Mouse (Mus musculus): ENCODE results near the gene Plscr5.
"Not testable (repeated sequence)": the region's sequence is repeated elsewhere in the genome, so short reads cannot be mapped to it uniquely, and the experiment has no call there.

Gene Plscr5

GRCm38 (mm10) chr9:92192636-92193035 is at the start of gene Plscr5:
TSS of gene Plscr5 (plus strand) at chr9:92192936.
- DNase-seq (ENCODE audit: low read depth), result not testable (repeated sequence)

GRCm38 (mm10) chr9:92147555-92148248 is 45.0 kb upstream of the Plscr5 start:
- peak; percentile 33 for DNase-seq (ENCODE audit: low read depth)

DNA sequence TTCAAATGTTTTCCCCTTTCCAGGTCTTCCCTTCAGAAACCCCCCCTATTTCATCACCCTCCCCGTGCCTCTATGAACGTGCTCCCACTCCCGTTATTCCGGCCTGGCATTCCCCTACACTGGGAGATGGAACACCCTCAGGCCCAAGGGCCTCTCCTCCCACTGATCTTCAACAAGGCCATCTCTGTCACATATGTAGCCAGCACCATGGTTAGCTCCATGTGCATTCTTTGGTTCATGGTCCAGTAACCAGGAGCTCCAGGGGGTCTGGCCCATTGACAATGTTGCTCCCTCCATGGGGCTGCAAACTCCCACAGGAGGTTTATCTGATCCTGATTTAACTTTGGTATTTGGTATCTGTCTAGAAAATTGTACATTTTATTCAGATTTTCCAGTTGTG is 30.5 kb upstream of the Plscr5 start:
- DNase-seq (ENCODE audit: low read depth), result no peak

DNA sequence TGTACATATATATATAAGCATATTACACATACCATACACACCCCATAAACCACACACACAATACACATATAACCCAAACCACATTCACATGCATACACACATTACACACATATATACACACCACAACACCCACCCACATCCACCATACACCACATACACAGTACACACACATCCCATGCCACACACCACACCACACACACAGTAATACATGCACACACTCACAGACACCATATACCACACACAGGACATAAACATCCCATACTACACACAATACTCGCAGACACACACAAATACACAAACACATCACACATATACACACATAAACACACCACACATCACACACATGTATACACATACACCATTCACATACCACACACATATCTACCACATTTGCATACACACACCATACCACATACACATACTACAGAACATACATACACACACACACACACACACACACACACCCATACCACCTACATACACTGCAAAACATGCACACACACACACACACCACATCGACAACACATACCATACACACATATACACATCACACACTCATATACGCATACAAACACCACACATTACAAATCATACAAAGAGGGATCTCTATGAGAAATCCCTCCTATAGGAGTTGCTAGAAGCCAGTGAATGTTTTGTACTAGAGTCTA is 19.3 kb upstream of the Plscr5 start:
- DNase-seq (ENCODE audit: low read depth), result no peak

- DNase-seq (ENCODE audit: low read depth), result no peak
These were observed 18.3 kb upstream of the Plscr5 start for GRCm38 (mm10) chr9:92174176-92175075.

DNA sequence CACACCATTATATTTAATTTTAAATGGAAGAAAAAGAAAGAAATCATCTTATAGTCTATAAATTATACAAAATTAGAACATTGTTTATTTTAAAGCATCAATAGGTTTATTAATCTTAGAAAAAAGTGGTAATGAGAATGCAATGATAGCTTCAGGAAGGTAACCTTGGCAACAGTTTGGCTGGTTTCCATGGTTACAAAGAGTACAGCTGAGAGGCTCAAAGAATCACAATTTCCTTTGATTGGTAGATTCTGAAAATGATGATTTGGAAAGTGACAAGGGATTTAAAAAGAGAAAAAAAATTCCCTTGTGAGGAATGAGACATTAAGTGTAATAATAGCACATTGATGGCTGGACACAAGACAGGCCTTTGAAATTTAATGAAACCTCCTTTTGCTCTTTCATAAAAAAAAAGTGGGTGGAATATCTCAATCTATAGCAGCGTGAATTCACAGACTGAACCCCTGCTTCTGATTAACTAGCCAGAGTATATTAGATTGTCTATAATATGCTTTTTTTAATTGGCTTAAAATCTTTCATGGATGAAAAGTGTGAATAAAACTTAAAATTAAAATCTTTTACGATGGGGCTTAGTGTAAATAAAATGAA is 13.8 kb upstream of the Plscr5 start:
- no peak for DNase-seq (ENCODE audit: low read depth)

- DNase-seq (ENCODE audit: low read depth), result no peak
These were observed 1.4 kb upstream of the Plscr5 start for GRCm38 (mm10) chr9:92191295-92191694.

- no peak for DNase-seq (ENCODE audit: low read depth)
These were observed 5.7 kb downstream of the Plscr5 start for GRCm38 (mm10) chr9:92198408-92198807.

GRCm38 (mm10) chr9:92199564-92199963 is 6.8 kb downstream of the Plscr5 start:
- DNase-seq (ENCODE audit: low read depth), result no peak

- DNase-seq (ENCODE audit: low read depth), result no peak
These were observed 11.7 kb downstream of the Plscr5 start for GRCm38 (mm10) chr9:92204397-92204796.

- peak; percentile 49 for DNase-seq (ENCODE audit: low read depth)
These were observed 14.6 kb downstream of the Plscr5 start for GRCm38 (mm10) chr9:92207307-92207706.

GRCm38 (mm10) chr9:92207757-92208156 is 15.0 kb downstream of the Plscr5 start:
- no peak for DNase-seq (ENCODE audit: low read depth)

- DNase-seq (ENCODE audit: low read depth), result no peak
These were observed 17.1 kb downstream of the Plscr5 start for GRCm38 (mm10) chr9:92209850-92210249.

GRCm38 (mm10) chr9:92210386-92210967 is 17.7 kb downstream of the Plscr5 start:
- no peak for DNase-seq (ENCODE audit: low read depth)

- DNase-seq (ENCODE audit: low read depth), result no peak
These were observed 18.3 kb downstream of the Plscr5 start for GRCm38 (mm10) chr9:92211048-92211447.

GRCm38 (mm10) chr9:92217484-92217883 is 24.7 kb downstream of the Plscr5 start:
- peak; percentile 21 for DNase-seq (ENCODE audit: low read depth)

GRCm38 (mm10) chr9:92217896-92218295 is 25.2 kb downstream of the Plscr5 start:
- DNase-seq (ENCODE audit: low read depth), result no peak

DNA sequence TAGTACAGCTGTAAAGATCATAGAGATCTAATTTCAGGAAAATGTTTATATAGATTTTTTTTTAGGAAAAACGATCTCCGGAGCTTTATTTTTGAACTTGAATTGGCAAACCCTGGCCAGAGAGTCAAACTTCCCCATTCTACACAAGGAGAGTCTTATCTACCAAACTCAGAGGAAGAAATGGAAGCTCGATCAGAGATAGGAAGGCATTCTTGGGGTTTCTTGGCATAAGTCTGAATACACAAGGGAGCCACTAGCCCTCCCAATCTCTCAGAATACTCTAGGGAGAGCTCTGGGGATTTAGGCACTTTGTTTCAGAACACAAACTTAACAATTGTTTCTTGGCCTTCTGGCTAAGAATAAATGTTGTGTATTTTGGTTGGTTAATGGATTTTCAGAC is 27.4 kb downstream of the Plscr5 start:
- no peak for DNase-seq (ENCODE audit: low read depth)

- no peak for DNase-seq (ENCODE audit: low read depth)
These were observed 28.7 kb downstream of the Plscr5 start for GRCm38 (mm10) chr9:92221480-92221879.

DNA sequence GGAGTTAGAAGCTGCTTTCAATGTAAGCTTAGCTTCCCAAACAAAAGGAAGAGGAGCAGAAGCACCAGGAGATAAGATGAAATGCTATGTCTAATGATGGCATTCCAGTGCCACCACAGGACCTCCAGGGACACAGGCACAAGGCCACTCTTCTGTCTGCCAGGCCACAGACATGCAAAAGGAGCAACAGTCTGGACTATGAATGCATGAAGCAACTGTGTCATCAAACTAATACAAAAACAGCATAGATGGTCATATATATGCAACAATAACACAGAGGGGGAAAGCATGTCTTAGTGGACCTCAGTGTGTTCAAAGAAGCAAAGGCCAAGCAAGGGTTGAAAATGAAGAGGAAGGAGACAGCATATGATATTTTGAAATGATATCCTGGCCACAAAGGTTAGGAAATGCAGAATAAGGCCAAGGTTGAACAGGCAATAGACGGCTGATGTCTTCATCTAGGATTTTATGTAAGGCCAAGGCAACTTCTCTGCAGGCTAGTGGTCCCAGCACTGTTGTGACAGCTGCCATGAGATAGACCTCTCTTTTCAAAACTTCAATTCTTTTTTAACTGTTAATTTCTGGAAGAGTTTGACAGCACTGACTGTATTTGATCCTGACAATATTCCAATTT is 32.0 kb downstream of the Plscr5 start:
- no peak for DNase-seq (ENCODE audit: low read depth)

DNA sequence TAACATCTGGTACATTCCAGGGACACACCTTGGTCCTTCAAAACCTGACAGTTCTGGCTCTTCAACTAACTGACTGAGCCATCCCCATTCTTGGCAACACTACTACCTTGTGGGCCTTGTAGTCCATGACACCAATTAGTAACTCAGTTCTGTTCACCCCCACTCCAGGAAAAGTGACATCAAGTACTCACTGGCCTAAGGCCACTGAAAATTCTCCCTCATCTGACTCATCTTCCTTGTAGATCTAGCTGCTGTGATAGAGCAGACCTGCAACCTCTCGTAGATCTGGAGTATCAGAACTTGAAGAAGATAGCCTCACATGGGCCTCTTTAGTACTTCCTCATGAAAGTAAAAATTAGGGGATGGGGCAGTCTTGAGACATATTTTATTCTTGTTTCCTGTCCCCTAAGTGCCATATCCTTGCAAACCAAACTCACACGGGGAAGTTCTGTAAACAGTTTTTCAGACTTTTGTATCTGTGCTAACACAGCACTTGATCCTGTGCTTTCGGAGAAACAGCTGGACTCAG is 33.5 kb downstream of the Plscr5 start:
- no peak for DNase-seq (ENCODE audit: low read depth)
